Mouse (Mus musculus) cerebellum, adult 2 months (tissue): Measurements from ENCODE around the gene Gucy1b2.

Experiments
- CTCF ChIP-seq: fragments of 200-500 bp; IDR thresholded peaks from 2 replicates; pipeline ENCODE4 v1.5.1; 2011; ENCODE audit warnings: low read depth, mild to moderate bottlenecking, control low read depth, low read length, moderate library complexity, borderline replicate concordance; ENCODE audit not compliant: insufficient read depth
- POLR2A ChIP-seq: fragments of 200-500 bp; IDR thresholded peaks from 2 replicates; pipeline ENCODE4 v1.6.1; 2011; ENCODE audit warnings: low read length, control low read depth, borderline replicate concordance; ENCODE audit not compliant: insufficient read depth

DNA sequence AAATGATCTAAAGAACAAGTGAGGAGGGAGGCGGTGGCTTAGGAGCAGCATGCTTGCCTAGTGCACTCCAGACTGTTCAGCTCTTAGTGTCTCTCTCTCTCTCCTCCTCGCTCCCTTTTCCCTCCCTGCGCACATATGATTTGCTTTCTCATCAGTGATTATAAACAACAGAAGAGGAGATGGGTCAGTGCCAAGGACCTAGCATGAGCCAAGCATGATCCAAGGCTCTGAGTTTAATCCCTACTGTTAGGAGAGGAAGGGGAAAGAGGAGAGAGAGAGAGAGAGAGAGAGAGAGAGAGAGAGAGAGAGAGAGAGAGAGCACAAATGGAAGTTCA, 8.9 kb downstream of the Gucy1b2 start:
- TF ChIP-seq CTCF = no peak
- TF ChIP-seq POLR2A = no peak
